Mouse (Mus musculus): ENCODE data around the gene Hrh2. TPM values are rescaled to one million over a fixed set of nuclear protein-coding genes. Genes with fewer than 3 reads are reported as not detected.

Gene Hrh2
- polyA plus RNA-seq (2012; rRNA removed; ENCODE audit: low replicate concordance): 0.15 and 0.37 TPM in 2 replicates

GRCm38 (mm10) chr13:54192021-54192481 lies at the start of gene Hrh2:
TSS of gene Hrh2 (plus strand) at chr13:54192129.

Other genes with a start within 250 kb of the Hrh2 start
- gene Drd1, start 136.4 kb upstream of the Hrh2 start, polyA plus RNA-seq (2012; rRNA removed; ENCODE audit: low replicate concordance): 0.07 TPM in 1 of 2 replicates, not detected in the other
- 19.6 and 33.2 TPM in 2 replicates for gene Sfxn1, start 120.3 kb upstream of the Hrh2 start, polyA plus RNA-seq (2012; rRNA removed; ENCODE audit: low replicate concordance)
- 3.5 and 4.1 TPM in 2 replicates for gene Cplx2, start 179.2 kb downstream of the Hrh2 start, polyA plus RNA-seq (2012; rRNA removed; ENCODE audit: low replicate concordance)

All from duodenum, adult 2 months (tissue).